Mouse (Mus musculus): ENCODE measurements around the gene Glis3. TPM values are rescaled to one million over a fixed set of nuclear protein-coding genes. Genes with fewer than 3 reads are reported as not detected.

Gene Glis3
- total RNA-seq, 1 experiment: 3.3 TPM

DNA sequence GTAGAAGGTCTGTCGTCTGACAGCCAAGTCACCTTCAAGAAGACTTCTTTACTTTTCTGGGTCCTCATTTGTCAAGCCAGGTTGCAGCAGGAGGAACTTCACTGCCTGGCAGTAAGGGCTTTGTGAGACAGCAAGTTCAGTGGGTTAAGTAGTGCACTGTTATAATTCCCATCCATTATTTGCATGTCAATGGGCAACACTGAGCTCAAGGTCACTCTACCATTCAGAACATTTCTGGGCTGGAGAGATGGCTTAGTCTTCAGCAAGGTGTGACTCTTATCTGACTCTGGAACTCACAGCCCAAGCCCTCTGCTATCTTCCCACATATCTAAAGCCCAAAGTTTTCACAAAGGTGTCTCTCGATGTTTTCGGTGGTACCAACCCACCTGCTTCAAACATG lies 44.9 kb downstream of the Glis3 start:
- no peak overlapping the region for H3K27ac ChIP-seq (ENCODE audit: insufficient read depth, low read depth, low read length, poor library complexity, severe bottlenecking)
- no peak overlapping the region for H3K4me3 ChIP-seq (ENCODE audit: insufficient read depth in 1 of 2, low read depth in 1 of 2, low read length in 2 of 2, poor library complexity in 1 of 2, severe bottlenecking in 1 of 2)
- no peak for DNase-seq (ENCODE audit: low read depth, low spot score)
- TF ChIP-seq ZC3H11A (IDR thresholded peaks at IDR 0.05; ENCODE audit: borderline replicate concordance, low read depth, low read length) (no peak), MAFK (IDR thresholded peaks at IDR 0.05; ENCODE audit: insufficient read depth, low read depth, low read length) (no peak), ZNF384 (IDR thresholded peaks at IDR 0.05; ENCODE audit: low read depth, low read length) (no peak), HCFC1 (IDR thresholded peaks at IDR 0.05; ENCODE audit: borderline replicate concordance, insufficient read depth, low read length) (no peak), CHD2 (IDR thresholded peaks at IDR 0.05; ENCODE audit: low read depth, low read length) (no peak; the same call in 1 of the 2 replicates)
- no peaks in the 10 kb centered on the region; the same call in 1 of the 2 replicates for H3K36me3 ChIP-seq (ENCODE audit: control insufficient read depth, insufficient read depth, low read length, poor library complexity, severe bottlenecking)
- in situ Hi-C loops (cut with MboI; ENCODE audit: low sequenced_read_pairs in 2 of 2, unreplicated experiment in 2 of 2): no loop called here
- no peaks in the 10 kb centered on the region for H3K9me3 ChIP-seq (ENCODE audit: control insufficient read depth, insufficient read depth, low read depth, low read length)
- H3K4me1 ChIP-seq (ENCODE audit: control insufficient read depth in 2 of 2, insufficient read depth in 2 of 2, low read length in 2 of 2, poor library complexity in 1 of 2): peaks cover 11 to 14% of the 10 kb centered on the region in 2 experiments; a peak in 3 of 4 replicates
- H3K9ac ChIP-seq (ENCODE audit: insufficient read depth, low read depth, low read length, poor library complexity, severe bottlenecking): no peak overlapping the region

DNA sequence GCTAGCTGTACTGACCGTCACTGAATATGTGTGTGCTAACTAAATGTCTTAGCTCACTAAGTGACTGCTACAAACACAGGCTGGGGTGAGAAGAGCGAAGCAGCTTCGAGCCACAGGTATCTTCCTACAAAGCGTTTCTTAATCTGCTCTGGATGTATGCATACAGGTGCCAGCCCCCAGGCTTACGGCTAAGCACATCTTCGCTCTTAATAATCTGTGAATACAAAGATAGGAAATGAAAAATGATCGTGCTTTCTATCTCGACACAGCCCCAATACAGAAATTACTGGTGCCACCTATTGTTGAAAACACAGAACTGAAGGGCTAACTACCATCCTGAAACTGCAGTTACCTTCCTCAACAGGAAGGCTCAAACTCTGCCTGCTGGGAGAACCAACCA lies 51.5 kb downstream of the Glis3 start:
- no peaks in the 10 kb centered on the region for H3K9me3 ChIP-seq (ENCODE audit: control insufficient read depth, insufficient read depth, low read depth, low read length)
- in situ Hi-C loops (cut with MboI; ENCODE audit: low sequenced_read_pairs in 2 of 2, unreplicated experiment in 2 of 2): no loop called here
- DNase-seq (ENCODE audit: low read depth, low spot score): no peak
- H3K27ac ChIP-seq (ENCODE audit: insufficient read depth, low read depth, low read length, poor library complexity, severe bottlenecking): no peak overlapping the region
- H3K36me3 ChIP-seq (ENCODE audit: control insufficient read depth, insufficient read depth, low read length, poor library complexity, severe bottlenecking): no peaks in the 10 kb centered on the region
- no peaks in the 10 kb centered on the region; a peak in 1 of 4 replicates for H3K4me1 ChIP-seq (ENCODE audit: control insufficient read depth in 2 of 2, insufficient read depth in 2 of 2, low read length in 2 of 2, poor library complexity in 1 of 2)
- no peak for TF ChIP-seq ZC3H11A (IDR thresholded peaks at IDR 0.05; ENCODE audit: borderline replicate concordance, low read depth, low read length)
- no peak for TF ChIP-seq HCFC1 (IDR thresholded peaks at IDR 0.05; ENCODE audit: borderline replicate concordance, insufficient read depth, low read length)
- no peak overlapping the region for H3K9ac ChIP-seq (ENCODE audit: insufficient read depth, low read depth, low read length, poor library complexity, severe bottlenecking)
- no peak overlapping the region for H3K4me3 ChIP-seq (ENCODE audit: insufficient read depth in 1 of 2, low read depth in 1 of 2, low read length in 2 of 2, poor library complexity in 1 of 2, severe bottlenecking in 1 of 2)

DNA sequence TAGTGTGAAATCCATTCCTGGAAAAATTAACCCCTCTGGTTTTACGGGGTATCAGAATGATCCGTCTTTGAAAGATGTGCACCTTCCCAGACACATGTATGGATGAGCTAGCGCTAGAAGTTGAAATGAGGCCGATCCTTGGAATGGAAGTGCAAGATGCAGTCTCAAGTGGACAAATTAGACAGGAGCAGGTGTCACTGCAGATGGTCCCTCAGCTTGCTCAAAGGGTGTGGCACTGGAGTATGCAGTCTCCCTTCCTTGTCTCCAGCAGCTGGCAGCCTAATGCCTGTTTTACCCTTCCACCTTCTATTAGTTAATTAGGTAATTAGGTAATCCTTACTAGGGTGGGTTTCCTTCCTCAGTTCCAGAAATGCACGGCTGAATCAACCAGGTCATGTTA lies 53.7 kb downstream of the Glis3 start:
- in situ Hi-C loops (cut with MboI; ENCODE audit: low sequenced_read_pairs in 2 of 2, unreplicated experiment in 2 of 2): no loop called here
- no peak overlapping the region for H3K27ac ChIP-seq (ENCODE audit: insufficient read depth, low read depth, low read length, poor library complexity, severe bottlenecking)
- no peak for DNase-seq (ENCODE audit: low read depth, low spot score)

DNA sequence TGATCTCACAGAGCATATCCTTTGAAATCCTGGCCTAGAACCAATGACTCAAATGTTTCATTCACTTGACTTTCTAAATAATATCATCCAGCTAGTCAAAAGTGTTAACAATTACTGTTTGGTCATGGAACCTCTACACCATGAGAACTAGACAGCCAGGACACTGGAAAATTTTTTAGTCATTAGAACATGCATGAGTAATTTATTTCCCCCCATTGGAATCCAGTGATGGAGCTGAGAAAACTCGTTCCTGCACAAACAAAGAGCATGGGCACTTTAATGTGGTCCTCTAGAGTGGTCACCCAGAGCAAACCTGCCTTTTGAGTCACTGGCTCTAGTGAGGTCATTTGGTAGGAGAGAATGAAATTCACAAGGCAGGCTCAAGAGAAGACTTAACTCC lies 55.3 kb downstream of the Glis3 start:
- in situ Hi-C loops (cut with MboI; ENCODE audit: low sequenced_read_pairs in 2 of 2, unreplicated experiment in 2 of 2): no loop called here
- no peak overlapping the region for H3K9ac ChIP-seq (ENCODE audit: insufficient read depth, low read depth, low read length, poor library complexity, severe bottlenecking)
- H3K4me3 ChIP-seq (ENCODE audit: insufficient read depth in 1 of 2, low read depth in 1 of 2, low read length in 2 of 2, poor library complexity in 1 of 2, severe bottlenecking in 1 of 2): no peak overlapping the region
- H3K4me1 ChIP-seq (ENCODE audit: control insufficient read depth in 2 of 2, insufficient read depth in 2 of 2, low read length in 2 of 2, poor library complexity in 1 of 2): no peaks in the 10 kb centered on the region; a peak in 1 of 4 replicates
- no peaks in the 10 kb centered on the region for H3K36me3 ChIP-seq (ENCODE audit: control insufficient read depth, insufficient read depth, low read length, poor library complexity, severe bottlenecking)
- no peak for DNase-seq (ENCODE audit: low read depth, low spot score)
- H3K27ac ChIP-seq (ENCODE audit: insufficient read depth, low read depth, low read length, poor library complexity, severe bottlenecking): no peak overlapping the region
- TF ChIP-seq MAFK (IDR thresholded peaks at IDR 0.05; ENCODE audit: insufficient read depth, low read depth, low read length) (no peak), CHD2 (IDR thresholded peaks at IDR 0.05; ENCODE audit: low read depth, low read length) (no peak), ZNF384 (IDR thresholded peaks at IDR 0.05; ENCODE audit: low read depth, low read length) (no peak), HCFC1 (IDR thresholded peaks at IDR 0.05; ENCODE audit: borderline replicate concordance, insufficient read depth, low read length) (no peak), ZC3H11A (IDR thresholded peaks at IDR 0.05; ENCODE audit: borderline replicate concordance, low read depth, low read length) (no peak)
- no peaks in the 10 kb centered on the region for H3K9me3 ChIP-seq (ENCODE audit: control insufficient read depth, insufficient read depth, low read depth, low read length)

More for the DNA sequence above, 53.7 kb downstream of the Glis3 start:
- H3K9me3 ChIP-seq (ENCODE audit: control insufficient read depth, insufficient read depth, low read depth, low read length): no peaks in the 10 kb centered on the region
- TF ChIP-seq HCFC1 (IDR thresholded peaks at IDR 0.05; ENCODE audit: borderline replicate concordance, insufficient read depth, low read length) (no peak), ZNF384 (IDR thresholded peaks at IDR 0.05; ENCODE audit: low read depth, low read length) (no peak), ZC3H11A (IDR thresholded peaks at IDR 0.05; ENCODE audit: borderline replicate concordance, low read depth, low read length) (no peak), MAFK (IDR thresholded peaks at IDR 0.05; ENCODE audit: insufficient read depth, low read depth, low read length) (no peak), CHD2 (IDR thresholded peaks at IDR 0.05; ENCODE audit: low read depth, low read length) (no peak)
- H3K4me3 ChIP-seq (ENCODE audit: insufficient read depth in 1 of 2, low read depth in 1 of 2, low read length in 2 of 2, poor library complexity in 1 of 2, severe bottlenecking in 1 of 2): no peak overlapping the region
- H3K4me1 ChIP-seq (ENCODE audit: control insufficient read depth in 2 of 2, insufficient read depth in 2 of 2, low read length in 2 of 2, poor library complexity in 1 of 2): no peaks in the 10 kb centered on the region; a peak in 1 of 4 replicates
- H3K9ac ChIP-seq (ENCODE audit: insufficient read depth, low read depth, low read length, poor library complexity, severe bottlenecking): no peak overlapping the region
- H3K36me3 ChIP-seq (ENCODE audit: control insufficient read depth, insufficient read depth, low read length, poor library complexity, severe bottlenecking): no peaks in the 10 kb centered on the region

DNA sequence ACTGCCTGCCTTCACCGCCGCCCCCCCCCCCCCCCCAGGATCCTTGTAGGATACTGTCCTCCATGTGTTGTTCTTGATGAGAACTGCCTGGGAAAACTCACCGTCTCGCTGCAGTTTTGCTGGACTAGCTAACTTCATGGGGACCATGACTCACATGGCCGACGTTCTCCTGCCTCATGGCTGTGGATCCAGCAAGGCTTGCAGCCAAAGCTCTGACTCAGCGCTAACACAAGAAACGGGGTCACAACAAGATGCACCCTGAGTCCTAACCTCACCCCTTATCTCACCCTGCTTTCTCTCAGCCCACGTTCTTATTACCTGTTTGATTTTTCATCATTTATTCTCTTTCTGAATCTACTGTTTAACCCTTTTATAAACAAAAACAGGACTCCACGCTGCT lies 56.2 kb downstream of the Glis3 start:
- H3K4me1 ChIP-seq (ENCODE audit: control insufficient read depth in 2 of 2, insufficient read depth in 2 of 2, low read length in 2 of 2, poor library complexity in 1 of 2): no peaks in the 10 kb centered on the region; a peak in 1 of 4 replicates
- no peak overlapping the region for H3K9ac ChIP-seq (ENCODE audit: insufficient read depth, low read depth, low read length, poor library complexity, severe bottlenecking)
- in situ Hi-C loops (cut with MboI; ENCODE audit: low sequenced_read_pairs in 2 of 2, unreplicated experiment in 2 of 2): no loop called here
- no peaks in the 10 kb centered on the region for H3K9me3 ChIP-seq (ENCODE audit: control insufficient read depth, insufficient read depth, low read depth, low read length)
- no peak overlapping the region for H3K4me3 ChIP-seq (ENCODE audit: insufficient read depth in 1 of 2, low read depth in 1 of 2, low read length in 2 of 2, poor library complexity in 1 of 2, severe bottlenecking in 1 of 2)
- no peaks in the 10 kb centered on the region for H3K36me3 ChIP-seq (ENCODE audit: control insufficient read depth, insufficient read depth, low read length, poor library complexity, severe bottlenecking)
- no peak for DNase-seq (ENCODE audit: low read depth, low spot score)
- no peak for TF ChIP-seq ZC3H11A (IDR thresholded peaks at IDR 0.05; ENCODE audit: borderline replicate concordance, low read depth, low read length)
- TF ChIP-seq MAFK (IDR thresholded peaks at IDR 0.05; ENCODE audit: insufficient read depth, low read depth, low read length): no peak
- TF ChIP-seq HCFC1 (IDR thresholded peaks at IDR 0.05; ENCODE audit: borderline replicate concordance, insufficient read depth, low read length): no peak
- no peak for TF ChIP-seq CHD2 (IDR thresholded peaks at IDR 0.05; ENCODE audit: low read depth, low read length)
- H3K27ac ChIP-seq (ENCODE audit: insufficient read depth, low read depth, low read length, poor library complexity, severe bottlenecking): no peak overlapping the region

Data from ES-E14 (cell line).